Mouse (Mus musculus) intestine, embryonic 15.5 days (tissue): Measurements from ENCODE around the gene Vmn2r63. TPM values are rescaled to one million over a fixed set of nuclear protein-coding genes. Genes with fewer than 3 reads are reported as not detected.
"Not testable (repeated sequence)": the region's sequence is repeated elsewhere in the genome, so short reads cannot be mapped to it uniquely, and the experiment has no call there.

Source experiments
- ATAC-seq: fragments of 200-750 bp; cut with Nextera tagmentation; 2 replicates; pipeline ENCODE4 v1.8.0; 2017; ENCODE audit warnings: moderate TSS enrichment, moderate library complexity
- H3K27ac ChIP-seq: fragments of 300-500 bp; sonication (generic); 2 replicates; pipeline ENCODE4 v1.5.1; 2015; ENCODE audit warnings: mild to moderate bottlenecking, inconsistent platforms
- H3K27me3 ChIP-seq: fragments of 300-500 bp; sonication (generic); replicated peaks from 2 replicates; pipeline ENCODE4 v1.6.1; 2015; ENCODE audit warnings: inconsistent platforms
- H3K36me3 ChIP-seq: fragments of 300-500 bp; sonication (generic); 2 replicates; pipeline ENCODE4 v1.6.1; 2015; ENCODE audit warnings: inconsistent platforms
- H3K4me1 ChIP-seq: fragments of 300-500 bp; sonication (generic); replicated peaks from 2 replicates; pipeline ENCODE4 v1.6.1; 2015; ENCODE audit warnings: inconsistent platforms
- H3K4me2 ChIP-seq: fragments of 300-500 bp; sonication (generic); replicated peaks from 2 replicates; pipeline ENCODE4 v1.6.1; 2015; ENCODE audit warnings: mild to moderate bottlenecking, inconsistent platforms
- H3K4me3 ChIP-seq: fragments of 300-500 bp; sonication (generic); replicated peaks from 2 replicates; pipeline ENCODE4 v1.5.1; 2015; ENCODE audit warnings: inconsistent platforms
- H3K9ac ChIP-seq: fragments of 300-500 bp; sonication (generic); 2 replicates; pipeline ENCODE4 v1.6.1; 2015; ENCODE audit warnings: inconsistent platforms
- H3K9me3 ChIP-seq: fragments of 300-500 bp; sonication (generic); 2 replicates; pipeline ENCODE4 v1.6.1; 2016; ENCODE audit warnings: inconsistent platforms
- WGBS: fragments of 180-500 bp; shearing (Covaris S2); methylation state at CpG from one replicate; pipeline ENCODE4 v1.1.7; 2015; 5-methylcytosine and 5-hydroxymethylcytosine counted together
- polyA plus RNA-seq: library from polyadenylated mRNA; unstranded; fragments of >200 nt; fragmentation: Nextera tagmentation; extraction: Ambion mirVana; gene quantifications from 2 replicates; pipeline ENCODE4 v1.2.1, GENCODE M21; 2015

Gene Vmn2r63
- polyA plus RNA-seq = not detected in 2 replicates

DNA sequence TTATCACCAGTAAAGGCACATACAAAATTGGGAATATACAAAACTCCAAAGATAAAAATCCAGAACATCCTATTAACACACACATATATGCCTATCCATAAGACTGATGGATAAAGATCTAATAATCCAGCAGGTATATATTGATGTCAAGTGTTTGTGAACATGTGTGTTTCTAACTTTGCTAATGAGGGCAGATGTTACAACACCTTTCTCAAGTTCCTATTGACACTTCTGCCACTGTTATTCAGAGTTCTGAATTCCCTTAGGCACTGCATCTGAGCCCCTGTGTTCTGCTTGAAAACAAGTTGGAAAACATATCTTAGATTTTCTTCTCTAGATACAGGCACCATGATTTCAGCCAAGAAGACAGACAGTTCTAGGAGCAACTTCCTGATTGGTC is at the start of gene Vmn2r63:
Gene Vmn2r63 (minus strand): TSS at position 101 of the 400 bp plus-strand sequence.
- H3K27ac ChIP-seq, H3K4me3 ChIP-seq, H3K4me2 ChIP-seq, ATAC-seq, H3K9ac ChIP-seq, H3K36me3 ChIP-seq, H3K27me3 ChIP-seq, H3K4me1 ChIP-seq, H3K9me3 ChIP-seq: not testable (repeated sequence)

DNA sequence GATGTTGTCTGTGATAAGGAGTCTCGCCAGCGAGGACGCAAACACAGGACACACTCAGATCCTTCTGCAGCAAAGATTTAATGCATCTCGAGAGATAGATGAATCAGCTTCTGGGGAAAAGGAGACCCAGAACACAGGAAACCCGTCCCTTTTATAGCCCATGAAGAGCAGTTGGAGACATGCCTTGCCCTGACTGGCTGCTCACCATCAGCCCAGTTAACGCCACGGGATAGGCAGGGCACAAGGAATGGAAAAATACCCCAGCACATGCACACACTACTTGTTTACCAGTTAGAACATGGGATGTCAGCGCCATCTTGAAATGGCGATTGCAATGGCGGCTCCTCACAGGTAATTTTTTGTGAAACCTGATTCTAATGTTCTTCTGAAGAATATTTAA is 47.1 kb upstream of the Vmn2r63 start:
- no peak overlapping the region for H3K27ac ChIP-seq
- no peaks in the 10 kb centered on the region for H3K4me1 ChIP-seq
- no peak for ATAC-seq
- H3K36me3 ChIP-seq = no peaks in the 10 kb centered on the region
- WGBS = 86% methylated on average over 10 of the region's 10 CpGs
- H3K4me3 ChIP-seq = no peak overlapping the region
- no peak overlapping the region for H3K9ac ChIP-seq
- H3K9me3 ChIP-seq = no peaks in the 10 kb centered on the region
- no peak overlapping the region for H3K4me2 ChIP-seq
- H3K27me3 ChIP-seq = no peaks in the 10 kb centered on the region

- no peaks in the 10 kb centered on the region for H3K36me3 ChIP-seq
- H3K4me1 ChIP-seq = no peaks in the 10 kb centered on the region
- H3K9ac ChIP-seq = no peak overlapping the region
- no peak for ATAC-seq
- H3K4me3 ChIP-seq = no peak overlapping the region
- no peaks in the 10 kb centered on the region for H3K27me3 ChIP-seq
- WGBS = 84% methylated on average over 11 of the region's 11 CpGs
- no peak overlapping the region for H3K4me2 ChIP-seq
- H3K9me3 ChIP-seq = no peaks in the 10 kb centered on the region
- no peak overlapping the region for H3K27ac ChIP-seq
These were observed 46.5 kb upstream of the Vmn2r63 start for GRCm38 (mm10) chr7:42980098-42980497.

- no peak overlapping the region for H3K9ac ChIP-seq
- H3K36me3 ChIP-seq = no peaks in the 10 kb centered on the region
- H3K27ac ChIP-seq = no peak overlapping the region
- H3K27me3 ChIP-seq = no peaks in the 10 kb centered on the region
- no peak overlapping the region for H3K4me3 ChIP-seq
- no peaks in the 10 kb centered on the region for H3K4me1 ChIP-seq
- H3K9me3 ChIP-seq = no peaks in the 10 kb centered on the region
- WGBS = 71% methylated on average over 9 of the region's 9 CpGs
- no peak overlapping the region for H3K4me2 ChIP-seq
- no peak for ATAC-seq
These were observed 31.6 kb upstream of the Vmn2r63 start for GRCm38 (mm10) chr7:42965246-42965645.

DNA sequence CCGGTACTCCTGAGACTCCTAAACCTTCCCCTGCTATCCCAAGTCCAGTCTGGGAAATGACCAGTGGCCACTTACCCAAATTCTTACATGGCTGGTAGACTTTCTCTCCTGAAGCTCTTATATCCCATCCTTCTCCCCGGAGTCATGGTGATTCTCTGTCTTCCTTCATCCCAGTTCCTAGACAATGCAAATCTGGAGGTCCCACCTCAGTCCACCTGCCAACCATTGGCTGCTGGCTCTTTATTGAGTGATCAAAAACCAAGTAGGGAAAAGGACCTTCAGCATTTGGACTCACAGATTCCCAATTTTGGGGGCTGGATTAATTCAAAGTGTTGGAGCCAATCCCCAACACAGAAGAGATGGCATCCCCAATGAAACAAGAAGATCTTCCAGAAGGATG is 35.6 kb downstream of the Vmn2r63 start:
- H3K36me3 ChIP-seq, H3K9me3 ChIP-seq, H3K4me1 ChIP-seq, H3K9ac ChIP-seq, H3K27me3 ChIP-seq, H3K4me2 ChIP-seq, ATAC-seq, H3K27ac ChIP-seq, H3K4me3 ChIP-seq: not testable (repeated sequence)
- 80% methylated on average over 2 of the region's 2 CpGs for WGBS

DNA sequence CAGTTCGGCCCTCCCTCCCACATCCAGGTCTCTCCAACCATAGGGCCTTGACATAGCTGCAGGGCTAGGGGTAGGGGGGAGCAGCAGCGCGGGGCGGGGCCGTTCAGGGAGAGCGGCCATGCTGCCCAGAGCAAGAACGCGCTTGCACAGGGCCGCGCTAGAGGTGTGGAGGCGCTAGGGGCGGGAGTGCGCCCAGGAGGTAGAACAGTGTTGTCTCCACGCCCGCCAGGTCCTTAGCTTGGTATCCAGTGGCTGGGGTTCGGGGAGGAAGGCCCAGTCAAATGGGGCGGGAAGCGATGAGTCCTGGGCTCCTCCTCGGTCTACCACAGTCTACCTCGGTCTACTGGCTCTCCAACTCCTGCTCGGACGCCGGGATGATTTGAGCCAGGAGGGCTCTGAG is 55.5 kb downstream of the Vmn2r63 start:
- no peak for ATAC-seq
- Histone ChIP-seq H3K36me3 (no peaks in the 10 kb centered on the region), H3K9me3 (no peaks in the 10 kb centered on the region), H3K4me3 (no peak overlapping the region), H3K27ac (no peak overlapping the region), H3K27me3 (no peaks in the 10 kb centered on the region), H3K9ac (no peak overlapping the region), H3K4me1 (no peaks in the 10 kb centered on the region), H3K4me2 (no peak overlapping the region)
- 40% methylated on average over 23 of the region's 23 CpGs for WGBS

DNA sequence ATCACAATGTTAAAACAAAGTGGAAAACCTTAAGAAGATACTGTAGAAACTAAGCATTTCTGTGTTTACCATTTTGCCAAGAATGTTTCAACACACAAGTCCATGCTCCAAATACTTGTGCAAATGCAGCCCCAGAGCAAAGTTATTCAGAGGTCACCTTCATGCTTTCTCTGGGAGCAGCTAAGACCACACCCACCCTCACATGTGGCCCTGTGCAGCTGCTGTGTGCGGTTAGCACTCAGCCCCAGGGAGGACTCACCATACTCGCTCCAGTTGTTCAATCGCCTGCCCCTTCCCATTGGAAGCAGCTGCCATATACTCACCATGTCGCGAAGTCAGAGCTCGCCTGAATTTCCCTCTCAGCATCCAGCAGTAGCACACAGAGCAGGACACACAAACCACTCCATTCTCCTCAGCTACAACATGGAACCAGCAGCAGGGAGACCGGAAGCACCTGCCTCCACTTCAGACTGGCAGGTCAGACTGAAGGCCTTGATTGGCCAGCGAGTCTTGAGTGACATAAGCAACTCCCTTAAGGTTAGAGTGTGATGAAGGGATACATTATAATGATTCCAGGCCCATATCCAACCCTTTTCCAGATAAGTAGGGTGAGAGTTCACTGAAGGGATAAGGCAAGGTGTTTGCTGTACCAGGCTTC is 66.7 kb downstream of the Vmn2r63 start, which contains the start of gene Gm2381:
Gene Gm2381 (minus strand): TSS at position 434 of the 658 bp plus-strand sequence.
- not testable (repeated sequence) for H3K9ac ChIP-seq, H3K4me3 ChIP-seq, H3K27me3 ChIP-seq, H3K4me2 ChIP-seq, H3K36me3 ChIP-seq, H3K9me3 ChIP-seq, ATAC-seq, H3K4me1 ChIP-seq, H3K27ac ChIP-seq
- WGBS = 83% methylated on average over 8 of the region's 8 CpGs

Other genes with a start within 250 kb of the Vmn2r63 start
- 6.0 and 6.9 TPM in 2 replicates for gene Zfp975, start 241.1 kb downstream of the Vmn2r63 start, polyA plus RNA-seq
- not detected in 2 replicates for gene Gm17067, start 206.8 kb downstream of the Vmn2r63 start, polyA plus RNA-seq
- not detected in 2 replicates for gene Vmn2r62, start 140.3 kb downstream of the Vmn2r63 start, polyA plus RNA-seq
- gene Gm2381, start 66.6 kb downstream of the Vmn2r63 start, polyA plus RNA-seq = not detected in 2 replicates
- not detected in 2 replicates for gene Gm9268, start 84.9 kb upstream of the Vmn2r63 start, polyA plus RNA-seq
- gene Zfp936, start 180.4 kb upstream of the Vmn2r63 start, polyA plus RNA-seq = not detected in 2 replicates